Mouse (Mus musculus) kidney, embryonic 15.5 days (tissue): ENCODE results near the gene Cenpx. TPM values are rescaled to one million over a fixed set of nuclear protein-coding genes. Genes with fewer than 3 reads are reported as not detected.

Source experiments
- ATAC-seq: fragments of 200-750 bp; cut with Nextera tagmentation; replicated peaks from 2 replicates; pipeline ENCODE4 v1.8.0; 2017; ENCODE audit warnings: moderate TSS enrichment; ENCODE audit not compliant: low FRiP score
- H3K27ac ChIP-seq: fragments of 300-500 bp; sonication (generic); 2 replicates; pipeline ENCODE4 v1.5.1; 2015; ENCODE audit warnings: mild to moderate bottlenecking, inconsistent platforms
- H3K27me3 ChIP-seq: fragments of 300-500 bp; sonication (generic); 2 replicates; pipeline ENCODE4 v1.6.1; 2015; ENCODE audit warnings: inconsistent platforms
- H3K36me3 ChIP-seq: fragments of 300-500 bp; sonication (generic); 2 replicates; pipeline ENCODE4 v1.6.1; 2015; ENCODE audit warnings: inconsistent platforms
- H3K4me1 ChIP-seq: fragments of 300-500 bp; sonication (generic); 2 replicates; pipeline ENCODE4 v1.6.1; 2015; ENCODE audit warnings: inconsistent platforms
- H3K4me2 ChIP-seq: fragments of 300-500 bp; sonication (generic); 2 replicates; pipeline ENCODE4 v1.6.1; 2015; ENCODE audit warnings: moderate library complexity, mild to moderate bottlenecking, inconsistent platforms
- H3K4me3 ChIP-seq: fragments of 300-500 bp; sonication (generic); replicated peaks from 2 replicates; pipeline ENCODE4 v1.5.1; 2015; ENCODE audit warnings: mild to moderate bottlenecking, inconsistent platforms
- H3K9ac ChIP-seq: fragments of 300-500 bp; sonication (generic); 2 replicates; pipeline ENCODE4 v1.6.1; 2015; ENCODE audit warnings: mild to moderate bottlenecking, inconsistent platforms
- H3K9me3 ChIP-seq: fragments of 300-500 bp; sonication (generic); replicated peaks from 2 replicates; pipeline ENCODE4 v1.6.1; 2016; ENCODE audit warnings: inconsistent platforms
- WGBS: fragments of 180-500 bp; shearing (Covaris S2); methylation state at CpG from one replicate; pipeline ENCODE4 v1.1.7; 2015; ENCODE audit warnings: mixed read lengths; 5-methylcytosine and 5-hydroxymethylcytosine counted together
- polyA plus RNA-seq: library from polyadenylated mRNA; unstranded; fragments of >200 nt; fragmentation: Nextera tagmentation; extraction: Ambion mirVana; gene quantifications from 2 replicates; pipeline ENCODE4 v1.2.1, GENCODE M21; 2015

Cenpx gene
- polyA plus RNA-seq, 1 experiment from 2014 or later = 164 TPM

DNA sequence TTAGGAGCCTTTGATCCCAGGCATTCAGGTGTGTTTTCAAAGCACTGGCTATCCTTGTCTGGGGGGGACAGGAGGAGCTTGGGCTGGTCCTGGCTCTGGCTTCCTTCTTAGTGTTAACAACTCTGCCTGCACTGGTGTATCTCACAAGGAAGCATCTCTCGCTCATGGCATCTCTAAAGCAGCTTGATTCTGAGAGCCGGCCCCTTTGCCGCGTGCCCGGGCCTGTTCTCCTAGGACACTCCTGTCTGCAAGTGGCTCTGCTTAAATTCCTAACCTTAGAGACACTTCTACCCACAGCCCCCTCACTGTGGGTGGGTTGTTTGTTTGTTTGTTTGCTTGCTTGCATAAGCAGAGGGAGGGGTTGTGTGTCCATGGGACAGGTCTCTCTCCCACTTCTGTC, 5.6 kb downstream of the Cenpx start:
- Histone ChIP-seq H3K4me3 (no peak overlapping the region), H3K4me2 (0 out of 2 replicates have a peak overlapping the region, but pooled peaks have one; percentile 14), H3K9me3 (no peaks in the 10 kb centered on the region), H3K9ac (no peak overlapping the region), H3K36me3 (peaks cover 31% of the 10 kb centered on the region), H3K27me3 (no peaks in the 10 kb centered on the region), H3K27ac (peak overlapping the region; percentile 61), H3K4me1 (peaks cover 91% of the 10 kb centered on the region)
- no peak for ATAC-seq
- WGBS = 35% methylated on average over 5 of the region's 5 CpGs

DNA sequence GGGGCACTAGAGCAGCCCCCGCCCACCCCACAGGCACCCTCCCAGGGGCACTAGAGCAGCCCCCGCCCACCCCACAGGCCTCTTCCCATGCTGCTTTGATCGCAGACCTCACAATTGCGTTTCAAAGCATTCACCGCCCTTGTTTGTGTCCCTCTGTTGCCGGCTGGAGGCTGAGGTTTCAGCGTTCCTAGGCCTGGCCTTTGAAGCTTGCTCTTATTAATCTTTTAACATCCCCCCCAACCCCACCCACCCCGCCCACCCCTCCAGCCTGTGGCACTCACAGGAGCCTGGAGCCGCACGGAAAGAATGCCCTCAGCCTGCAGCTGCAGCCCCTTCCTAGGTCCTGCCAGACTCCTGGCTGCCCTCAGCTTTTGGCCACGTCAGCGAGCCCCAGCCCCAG, 6.3 kb downstream of the Cenpx start:
- 9% methylated on average over 12 of the region's 12 CpGs for whole genome bisulfite sequencing
- Histone ChIP-seq H3K4me3 (no peak overlapping the region), H3K4me1 (peaks cover 83% of the 10 kb centered on the region), H3K27me3 (no peaks in the 10 kb centered on the region), H3K4me2 (no peak overlapping the region), H3K36me3 (peaks cover 39% of the 10 kb centered on the region), H3K9ac (no peak overlapping the region), H3K27ac (peak overlapping the region; percentile 66; the same call in 1 of the 2 replicates), H3K9me3 (no peaks in the 10 kb centered on the region)
- ATAC-seq = no peak

DNA sequence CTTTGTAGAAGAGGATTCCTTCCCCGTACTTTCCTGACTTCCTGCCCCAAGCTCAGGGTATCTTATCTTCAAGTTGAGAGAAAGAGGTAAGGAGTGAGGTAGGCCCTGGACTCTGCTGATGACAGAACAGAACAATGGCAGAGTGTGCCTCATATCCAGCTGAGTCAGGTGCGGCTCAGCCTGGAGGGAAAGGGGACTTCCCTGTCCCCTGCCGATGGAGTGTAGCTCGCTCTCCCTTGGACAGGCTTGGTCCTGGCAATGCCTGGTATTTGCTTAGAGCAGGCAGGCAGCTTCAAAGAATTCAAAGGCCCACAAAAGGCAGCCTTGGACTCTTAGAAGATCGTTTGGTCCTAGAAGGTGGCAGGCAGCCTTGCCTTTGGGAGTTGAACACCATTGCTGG, 7.4 kb downstream of the Cenpx start:
- Histone ChIP-seq H3K9ac (no peak overlapping the region), H3K27ac (peak overlapping the region; percentile 76), H3K4me2 (no peak overlapping the region), H3K27me3 (no peaks in the 10 kb centered on the region), H3K4me3 (no peak overlapping the region), H3K9me3 (no peaks in the 10 kb centered on the region), H3K4me1 (peaks cover 72% of the 10 kb centered on the region), H3K36me3 (peaks cover 49% of the 10 kb centered on the region)
- 56% methylated on average over 5 of the region's 5 CpGs for WGBS
- ATAC-seq = no peak

DNA sequence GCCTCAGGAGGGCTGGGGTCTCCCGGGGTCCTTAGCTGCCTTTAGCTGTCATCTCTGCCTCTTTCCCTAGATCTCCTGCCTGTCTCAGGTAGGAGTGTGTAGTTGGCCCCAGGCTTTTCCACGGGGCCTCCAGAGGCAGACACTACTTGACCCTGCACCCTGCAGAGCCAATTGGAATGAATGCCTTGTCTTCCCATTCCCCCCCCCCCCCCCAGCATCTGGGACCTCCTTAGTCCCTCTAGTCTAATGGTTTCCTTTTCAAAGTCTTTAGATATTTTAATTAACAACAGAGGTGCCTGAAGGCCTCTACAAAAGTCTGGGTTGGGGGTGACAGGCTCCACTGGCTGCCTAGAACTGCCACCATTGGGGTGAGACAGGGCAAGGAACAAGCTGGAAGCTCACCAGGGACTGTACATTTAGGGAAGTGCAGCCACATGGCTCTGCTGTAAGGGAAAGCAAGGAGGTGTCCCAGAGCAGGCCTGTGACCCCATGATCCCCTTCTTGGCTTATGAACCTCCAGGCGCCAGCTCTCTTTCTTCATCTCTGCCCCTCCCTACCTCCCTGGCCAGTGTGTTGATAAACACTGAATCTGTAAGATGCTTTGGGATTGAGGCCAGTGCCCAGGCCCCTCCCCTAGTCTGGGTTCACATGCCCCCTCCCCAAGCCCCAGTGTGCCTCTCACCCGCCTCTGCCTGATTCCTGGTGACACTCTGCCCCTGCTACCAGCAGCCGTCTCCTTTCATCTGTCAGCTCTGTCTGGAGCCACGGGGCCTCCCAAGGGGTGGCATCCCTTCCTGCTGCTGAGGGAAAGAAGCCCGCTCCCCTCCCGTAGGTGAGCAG, 8.8 kb downstream of the Cenpx start:
- peak; percentile 71 for ATAC-seq
- H3K9ac ChIP-seq = 0 out of 2 replicates have a peak overlapping the region, but pooled peaks have one; percentile 11
- WGBS = 22% methylated on average over 8 of the region's 8 CpGs
- H3K9me3 ChIP-seq = no peaks in the 10 kb centered on the region
- H3K27ac ChIP-seq = peak overlapping the region; percentile 76
- 0 out of 2 replicates have a peak overlapping the region, but pooled peaks have one; percentile 0 for H3K4me2 ChIP-seq
- peaks cover 48% of the 10 kb centered on the region for H3K36me3 ChIP-seq
- H3K4me3 ChIP-seq = no peak overlapping the region
- H3K27me3 ChIP-seq = no peaks in the 10 kb centered on the region
- peaks cover 67% of the 10 kb centered on the region for H3K4me1 ChIP-seq

GRCm38 (mm10) chr11:120703696-120704454, 9.7 kb downstream of the Cenpx start:
- no peak for ATAC-seq
- Histone ChIP-seq H3K4me3 (no peak overlapping the region), H3K9ac (0 out of 2 replicates have a peak overlapping the region, but pooled peaks have one; percentile 8), H3K4me2 (no peak overlapping the region), H3K27ac (peak overlapping the region; percentile 76), H3K9me3 (no peaks in the 10 kb centered on the region), H3K27me3 (no peaks in the 10 kb centered on the region), H3K4me1 (peaks cover 59% of the 10 kb centered on the region), H3K36me3 (peaks cover 47% of the 10 kb centered on the region)
- WGBS = 38% methylated on average over 15 of the region's 15 CpGs

GRCm38 (mm10) chr11:120697741-120698140, 15.8 kb downstream of the Cenpx start:
- H3K36me3 ChIP-seq = peaks cover 54% of the 10 kb centered on the region
- no peak overlapping the region for H3K4me3 ChIP-seq
- ATAC-seq = peak; percentile 59
- H3K27ac ChIP-seq = peak overlapping the region; percentile 34
- no peak overlapping the region for H3K4me2 ChIP-seq
- 36% methylated on average over 10 of the region's 10 CpGs for WGBS
- peaks cover 48% of the 10 kb centered on the region for H3K4me1 ChIP-seq
- H3K9ac ChIP-seq = no peak overlapping the region
- H3K9me3 ChIP-seq = no peaks in the 10 kb centered on the region
- H3K27me3 ChIP-seq = no peaks in the 10 kb centered on the region

DNA sequence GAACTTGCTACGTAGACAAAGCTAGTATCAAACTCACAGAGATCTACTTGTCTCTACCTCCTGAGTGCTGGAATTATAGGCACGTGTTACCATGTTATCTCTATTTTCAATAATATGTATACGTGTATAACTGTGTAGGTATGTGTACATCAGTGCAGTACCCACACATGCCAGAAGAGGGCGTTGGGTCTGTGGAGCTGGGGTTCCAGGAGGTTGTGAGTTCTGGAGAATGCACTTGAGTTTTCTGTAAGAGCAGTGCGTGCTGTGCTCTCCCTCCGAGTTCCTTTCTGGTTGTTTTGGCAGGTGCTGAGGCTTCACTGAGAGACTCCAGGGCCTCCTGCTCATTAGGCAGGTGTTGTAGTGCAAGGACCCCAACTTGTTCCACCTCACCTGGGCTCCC, 17.0 kb downstream of the Cenpx start:
- no peak overlapping the region for H3K9ac ChIP-seq
- H3K9me3 ChIP-seq = no peaks in the 10 kb centered on the region
- 92% methylated on average over 6 of the region's 6 CpGs for WGBS
- H3K27ac ChIP-seq = peak overlapping the region; percentile 86; the same call in 1 of the 2 replicates
- no peak for ATAC-seq
- no peak overlapping the region for H3K4me3 ChIP-seq
- peaks cover 48% of the 10 kb centered on the region for H3K4me1 ChIP-seq
- H3K36me3 ChIP-seq = peaks cover 46% of the 10 kb centered on the region
- no peak overlapping the region for H3K4me2 ChIP-seq
- no peaks in the 10 kb centered on the region for H3K27me3 ChIP-seq

- no peaks in the 10 kb centered on the region for H3K9me3 ChIP-seq
- H3K4me3 ChIP-seq = no peak overlapping the region
- WGBS = 13% methylated on average over 12 of the region's 12 CpGs
- H3K9ac ChIP-seq = no peak overlapping the region
- peak overlapping the region; percentile 86 for H3K27ac ChIP-seq
- no peaks in the 10 kb centered on the region for H3K27me3 ChIP-seq
- H3K36me3 ChIP-seq = peaks cover 43% of the 10 kb centered on the region
- ATAC-seq = peak; percentile 84
- H3K4me1 ChIP-seq = peaks cover 48% of the 10 kb centered on the region
- peak overlapping the region; percentile 1; the same call in 1 of the 2 replicates for H3K4me2 ChIP-seq
These were observed 17.9 kb downstream of the Cenpx start for GRCm38 (mm10) chr11:120695641-120696040.

DNA sequence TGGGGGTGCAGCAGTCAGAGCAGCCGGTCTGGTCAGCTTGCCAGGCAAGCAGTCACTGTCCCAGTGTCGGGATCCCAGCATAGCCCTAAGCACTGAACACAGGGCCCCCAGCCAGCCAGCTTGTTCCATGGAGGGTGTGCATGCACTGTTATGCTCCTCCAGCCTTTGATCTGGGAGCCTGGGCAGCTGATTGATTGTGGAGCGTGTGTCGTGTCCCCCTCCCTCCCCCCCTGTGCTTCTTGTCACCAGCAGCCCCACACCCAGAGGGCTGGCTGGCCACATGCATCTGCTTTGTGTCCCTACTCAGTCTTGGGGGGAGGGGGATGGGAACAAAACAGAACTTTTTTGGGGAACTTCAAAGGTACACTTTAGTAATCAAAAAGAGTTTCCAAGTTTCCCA, 18.4 kb downstream of the Cenpx start:
- Histone ChIP-seq H3K4me2 (peak overlapping the region; percentile 4; the same call in 1 of the 2 replicates), H3K4me3 (no peak overlapping the region)
- ATAC-seq = peak; percentile 66

DNA sequence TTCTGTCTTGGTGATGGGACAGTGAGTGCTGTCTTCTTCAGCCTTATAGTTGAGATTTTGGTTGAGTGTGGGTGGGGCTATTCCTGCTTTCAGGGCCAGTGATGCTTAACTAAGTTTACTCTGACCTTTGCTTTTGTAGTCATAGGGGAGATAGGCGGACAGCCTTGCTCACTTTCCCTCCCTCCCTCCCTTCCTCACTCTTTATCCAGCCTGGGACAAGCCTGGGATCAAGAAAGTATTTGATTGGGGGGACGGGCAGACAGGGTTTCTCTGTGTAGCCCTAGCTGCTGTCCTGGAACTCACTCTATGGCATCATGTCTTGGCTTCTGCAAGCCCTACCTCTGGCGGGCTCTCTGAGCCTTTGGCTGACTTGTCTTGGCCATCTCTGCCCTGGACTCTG, 20.1 kb downstream of the Cenpx start:
- no peaks in the 10 kb centered on the region for H3K27me3 ChIP-seq
- H3K36me3 ChIP-seq = peaks cover 45% of the 10 kb centered on the region
- no peak for ATAC-seq
- H3K27ac ChIP-seq = no peak overlapping the region
- H3K9me3 ChIP-seq = no peaks in the 10 kb centered on the region
- no peak overlapping the region for H3K9ac ChIP-seq
- peaks cover 43% of the 10 kb centered on the region for H3K4me1 ChIP-seq
- WGBS = 79% methylated on average over 3 of the region's 3 CpGs
- no peak overlapping the region for H3K4me3 ChIP-seq
- no peak overlapping the region for H3K4me2 ChIP-seq

More for the DNA sequence above, 18.4 kb downstream of the Cenpx start:
- Histone ChIP-seq H3K9ac (no peak overlapping the region), H3K4me1 (peaks cover 48% of the 10 kb centered on the region), H3K27me3 (no peaks in the 10 kb centered on the region), H3K27ac (peak overlapping the region; percentile 86), H3K9me3 (no peaks in the 10 kb centered on the region), H3K36me3 (peaks cover 43% of the 10 kb centered on the region)
- 15% methylated on average over 4 of the region's 4 CpGs for WGBS

- H3K27ac ChIP-seq = peak overlapping the region; percentile 33; the same call in 1 of the 2 replicates
- no peak overlapping the region for H3K4me2 ChIP-seq
- no peaks in the 10 kb centered on the region for H3K9me3 ChIP-seq
- 88% methylated on average over 4 of the region's 4 CpGs for WGBS
- no peaks in the 10 kb centered on the region for H3K27me3 ChIP-seq
- peaks cover 52% of the 10 kb centered on the region for H3K36me3 ChIP-seq
- H3K4me1 ChIP-seq = peaks cover 34% of the 10 kb centered on the region
- no peak overlapping the region for H3K4me3 ChIP-seq
- no peak overlapping the region for H3K9ac ChIP-seq
- no peak for ATAC-seq
These were observed 21.0 kb downstream of the Cenpx start for GRCm38 (mm10) chr11:120692471-120693011.

DNA sequence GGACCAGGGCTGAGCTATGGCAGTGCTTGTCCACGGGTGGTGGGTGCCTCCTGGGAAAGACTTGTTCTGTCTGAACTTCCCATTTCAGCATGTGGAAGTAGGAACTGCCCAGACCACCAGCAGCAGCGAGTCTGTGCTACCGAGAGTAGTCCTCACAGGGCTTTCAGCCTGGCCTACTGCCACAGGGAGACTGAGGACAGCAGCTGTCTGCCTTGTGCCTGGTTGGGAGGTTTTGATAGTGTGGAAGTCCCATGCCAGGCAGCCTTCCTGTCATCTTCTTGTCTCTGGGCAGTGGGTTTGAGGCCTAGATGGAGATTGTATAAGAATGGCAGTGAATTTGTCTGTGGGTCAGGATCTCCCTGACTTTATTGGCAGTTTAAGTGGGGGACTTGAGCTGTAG, 24.2 kb downstream of the Cenpx start:
- no peak overlapping the region for H3K9ac ChIP-seq
- H3K36me3 ChIP-seq = peaks cover 69% of the 10 kb centered on the region

More for the DNA sequence above, 24.2 kb downstream of the Cenpx start:
- H3K4me3 ChIP-seq = no peak overlapping the region
- no peak for ATAC-seq
- H3K4me2 ChIP-seq = no peak overlapping the region
- peaks cover 2% of the 10 kb centered on the region for H3K4me1 ChIP-seq
- no peak overlapping the region for H3K27ac ChIP-seq
- H3K9me3 ChIP-seq = no peaks in the 10 kb centered on the region
- WGBS = 85% methylated on average over 3 of the region's 3 CpGs
- H3K27me3 ChIP-seq = no peaks in the 10 kb centered on the region
